Mouse (Mus musculus): Measurements from ENCODE around the gene Ddias. TPM values are rescaled to one million over a fixed set of nuclear protein-coding genes. Genes with fewer than 3 reads are reported as not detected.

Ddias gene
- 4.7 TPM for polyA plus RNA-seq (2017; shearing (Covaris generic))

GRCm38 (mm10) chr7:92874116-92874675 is at the start of gene Ddias, which contains the start of gene Prcp:
Gene Ddias (minus strand): TSS chr7:92874247.
Gene Prcp (plus strand): TSS chr7:92874470.

Other genes with a start within 250 kb of the Ddias start
- 0.15 TPM for gene Ankrd42, start 237.1 kb downstream of the Ddias start, polyA plus RNA-seq (2017; shearing (Covaris generic))
- 28.5 TPM for gene Pcf11, start 204.3 kb downstream of the Ddias start, polyA plus RNA-seq (2017; shearing (Covaris generic))
- 0.68 TPM for gene Rab30, start 132.6 kb downstream of the Ddias start, polyA plus RNA-seq (2017; shearing (Covaris generic))
- gene Prcp, start 223 bp upstream of the Ddias start, polyA plus RNA-seq (2017; shearing (Covaris generic)) = 20.5 TPM
- gene Fam181b, start 205.6 kb upstream of the Ddias start, polyA plus RNA-seq (2017; shearing (Covaris generic)) = not detected